Mouse (Mus musculus): Measurements from ENCODE around the gene Hs6st3.

GRCm38 (mm10) chr14:119227709-119228338, 89.7 kb downstream of the Hs6st3 start:
- TF ChIP-seq CTCF (IDR thresholded peaks at IDR 0.05; ENCODE audit: low read depth) (no peak), EP300 (optimal IDR thresholded peaks at IDR 0.05) (no peak)
